Mouse (Mus musculus) limb, embryonic 14.5 days (tissue): ENCODE measurements around the gene Syngr1. TPM values are rescaled to one million over a fixed set of nuclear protein-coding genes. Genes with fewer than 3 reads are reported as not detected.

Source experiments
- ATAC-seq: fragments of 200-750 bp; cut with Nextera tagmentation; 2 replicates; pipeline ENCODE4 v1.8.0; 2017; ENCODE audit warnings: low read depth, moderate number of reproducible peaks, moderate TSS enrichment; ENCODE audit not compliant: low FRiP score
- DNase-seq: peaks from one replicate; pipeline ENCODE4 v3.0.0-alpha.2; 2015; ENCODE audit warnings: low spot score
- H3K27ac ChIP-seq: fragments of 300-500 bp; sonication (generic); replicated peaks from 2 replicates; pipeline ENCODE4 v1.5.1; 2014; ENCODE audit warnings: low read depth, mild to moderate bottlenecking, low read length, moderate library complexity, mixed read lengths
- H3K27me3 ChIP-seq: fragments of 300-500 bp; sonication (generic); 2 replicates; pipeline ENCODE4 v1.6.1; 2014; ENCODE audit warnings: low read length, mixed read lengths; ENCODE audit not compliant: control insufficient read depth, insufficient read depth
- H3K36me3 ChIP-seq: fragments of 300-500 bp; sonication (generic); 2 replicates; pipeline ENCODE4 v1.6.1; 2014; ENCODE audit warnings: mild to moderate bottlenecking, low read length, moderate library complexity, mixed read lengths; ENCODE audit not compliant: control insufficient read depth, insufficient read depth
- H3K4me1 ChIP-seq: fragments of 300-500 bp; sonication (generic); 2 replicates; pipeline ENCODE4 v1.6.1; 2014; ENCODE audit warnings: antibody characterized with exemption, low read length, mixed read lengths; ENCODE audit not compliant: control insufficient read depth, insufficient read depth
- H3K4me2 ChIP-seq: fragments of 300-500 bp; sonication (generic); replicated peaks from 2 replicates; pipeline ENCODE4 v1.6.1; 2014; ENCODE audit warnings: low read depth, mild to moderate bottlenecking, low read length, moderate library complexity; ENCODE audit not compliant: severe bottlenecking
- H3K4me3 ChIP-seq: fragments of 300-500 bp; sonication (generic); replicated peaks from 2 replicates; pipeline ENCODE4 v1.5.1; 2014; ENCODE audit warnings: low read length
- H3K9ac ChIP-seq: fragments of 300-500 bp; sonication (generic); 2 replicates; pipeline ENCODE4 v1.6.1; 2014; ENCODE audit warnings: mild to moderate bottlenecking, low read depth, low read length, moderate library complexity; ENCODE audit not compliant: severe bottlenecking
- H3K9me3 ChIP-seq: fragments of 300-500 bp; sonication (generic); 2 replicates; pipeline ENCODE4 v1.6.1; 2016; ENCODE audit warnings: low read length; ENCODE audit not compliant: control insufficient read depth
- POLR2A ChIP-seq: fragments of 200-500 bp; IDR thresholded peaks from 2 replicates; pipeline ENCODE4 v1.8.0; 2012; ENCODE audit warnings: inconsistent platforms, mild to moderate bottlenecking, moderate library complexity, borderline replicate concordance; ENCODE audit not compliant: insufficient read depth, insufficient read length; ENCODE audit errors: extremely low read depth
- WGBS: fragments of 180-500 bp; shearing (Covaris S2); extraction: QIAGEN DNeasy Blood & Tissue Kit; methylation state at CpG from one replicate; pipeline ENCODE4 v1.1.7; 2014; 5-methylcytosine and 5-hydroxymethylcytosine counted together
- polyA plus RNA-seq, 2 experiments: library from polyadenylated mRNA; depleted of rRNA in 1 of 2; stranded (reverse) in 1 of 2; unstranded in 1 of 2; fragments of >200 nt; fragmentation: Nextera tagmentation in 1 of 2; extraction: Ambion mirVana in 1 of 2; gene quantifications; 2 replicates each; pipeline versions ENCODE4 v1.2.1 to v1.2.3; 2012 to 2014

Gene Syngr1
- polyA plus RNA-seq, 2 experiments: 10.8 to 11.5 TPM

GRCm38 (mm10) chr15:80100871-80101270, 9.7 kb downstream of the Syngr1 start:
- no peak for ATAC-seq
- H3K9me3 ChIP-seq: no peaks in the 10 kb centered on the region
- no peak overlapping the region for H3K9ac ChIP-seq
- no peak overlapping the region for H3K4me2 ChIP-seq
- H3K4me1 ChIP-seq: peaks cover 6% of the 10 kb centered on the region
- no peaks in the 10 kb centered on the region for H3K27me3 ChIP-seq
- WGBS: 81% methylated on average over 10 of the region's 10 CpGs
- no peak overlapping the region for H3K4me3 ChIP-seq
- H3K36me3 ChIP-seq: no peaks in the 10 kb centered on the region
- no peak for TF ChIP-seq POLR2A
- H3K27ac ChIP-seq: no peak overlapping the region
- DNase-seq: no peak

- no peak overlapping the region for H3K9ac ChIP-seq
- 65% methylated on average over 6 of the region's 6 CpGs for WGBS
- ATAC-seq: no peak
Measured at GRCm38 (mm10) chr15:80101503-80101902, 10.4 kb downstream of the Syngr1 start.

GRCm38 (mm10) chr15:80102495-80102894, 11.4 kb downstream of the Syngr1 start:
- DNase-seq (no peak), ATAC-seq (no peak)
- WGBS: 84% methylated on average over 6 of the region's 6 CpGs
- peaks cover under 1% of the 10 kb centered on the region for H3K4me1 ChIP-seq
- H3K9me3 ChIP-seq: no peaks in the 10 kb centered on the region
- H3K4me2 ChIP-seq: no peak overlapping the region
- H3K9ac ChIP-seq: no peak overlapping the region
- H3K4me3 ChIP-seq: no peak overlapping the region
- H3K27ac ChIP-seq: no peak overlapping the region
- TF ChIP-seq POLR2A: no peak
- no peaks in the 10 kb centered on the region for H3K36me3 ChIP-seq
- no peaks in the 10 kb centered on the region for H3K27me3 ChIP-seq

More at GRCm38 (mm10) chr15:80101503-80101902, 10.4 kb downstream of the Syngr1 start:
- no peak for DNase-seq
- Histone ChIP-seq H3K4me2 (no peak overlapping the region), H3K9me3 (no peaks in the 10 kb centered on the region), H3K36me3 (no peaks in the 10 kb centered on the region), H3K27ac (no peak overlapping the region), H3K27me3 (no peaks in the 10 kb centered on the region), H3K4me3 (no peak overlapping the region), H3K4me1 (peaks cover 6% of the 10 kb centered on the region)
- TF ChIP-seq POLR2A: no peak

GRCm38 (mm10) chr15:80105490-80106410, 14.6 kb downstream of the Syngr1 start:
- WGBS: 69% methylated on average over 12 of the region's 12 CpGs
- Histone ChIP-seq H3K4me2 (no peak overlapping the region), H3K9me3 (no peaks in the 10 kb centered on the region), H3K36me3 (no peaks in the 10 kb centered on the region), H3K27ac (no peak overlapping the region), H3K4me3 (no peak overlapping the region), H3K9ac (no peak overlapping the region), H3K4me1 (no peaks in the 10 kb centered on the region), H3K27me3 (no peaks in the 10 kb centered on the region)
- ATAC-seq (no peak), DNase-seq (no peak)
- TF ChIP-seq POLR2A: no peak

- TF ChIP-seq POLR2A: no peak
- Histone ChIP-seq H3K9me3 (no peaks in the 10 kb centered on the region), H3K4me3 (no peak overlapping the region), H3K27me3 (no peaks in the 10 kb centered on the region), H3K36me3 (no peaks in the 10 kb centered on the region), H3K27ac (no peak overlapping the region), H3K4me2 (no peak overlapping the region), H3K9ac (no peak overlapping the region), H3K4me1 (no peaks in the 10 kb centered on the region)
- WGBS: 87% methylated on average over 8 of the region's 8 CpGs
- no peak for ATAC-seq
- DNase-seq: no peak
Measured at GRCm38 (mm10) chr15:80107143-80107542, 16.0 kb downstream of the Syngr1 start.
